In the genomic region with DNA sequence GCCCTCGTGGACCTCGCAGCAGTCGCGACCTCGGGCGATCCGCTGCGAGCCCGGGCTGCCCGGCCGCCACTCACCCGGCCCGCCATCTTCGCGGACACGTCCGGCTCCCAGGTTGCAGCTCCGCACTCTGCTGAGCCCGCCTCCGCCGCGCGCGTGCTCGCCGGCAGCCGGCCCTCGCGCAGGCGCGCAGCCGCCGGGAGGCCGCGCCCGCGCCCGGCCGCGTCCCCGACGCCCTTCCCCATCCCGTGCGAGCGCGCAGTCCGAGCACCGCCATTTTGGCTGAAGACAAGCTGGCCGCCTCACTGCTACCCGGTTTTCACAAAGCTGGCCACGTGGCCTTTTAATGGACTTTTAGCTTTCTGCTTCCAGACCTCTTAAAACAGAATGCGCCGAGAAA, we compare ENCODE assay signal across 7 mouse cellular contexts. TPM values are rescaled to one million over a fixed set of nuclear protein-coding genes. Genes with fewer than 3 reads are reported as not detected.
A peak's percentile ranks its signal among the peaks of the same experiment; 100 is the strongest.
DNase-seq lines count a peak whose midpoint lies in the region; ATAC-seq lines count a peak whose summit lies in the region.

Gene Nsf (minus strand): TSS at position 161 of the 397 bp plus-strand sequence.

- WGBS in intestine, embryonic 14.5 days, result under 1% methylated on average over 53 of the region's 53 CpGs

- intact Hi-C loops in left cerebral cortex, postnatal 25 days (cut with DNase I), result no loop called here

- no peaks in the 10 kb centered on the region for H3K27me3 ChIP-seq in intestine, embryonic 14.5 days (replicated peaks; ENCODE audit: control insufficient read depth, insufficient read depth, low read length)

- H3K9me3 ChIP-seq in intestine, embryonic 14.5 days (ENCODE audit: control insufficient read depth, low read length), result no peaks in the 10 kb centered on the region

- peak; percentile 91 for DNase-seq in adrenal gland, postnatal 10 days
- peak; percentile 95 for DNase-seq in embryo, embryonic 11 days
- DNase-seq in gastrocnemius, postnatal 25 days, result peak; percentile 79
- peak; percentile 89 for DNase-seq in intestine, embryonic 14.5 days (ENCODE audit: low spot score)
- DNase-seq in left cerebral cortex, postnatal 25 days (ENCODE audit: low spot score in 2 of 2), result peak; percentile 83
- peak; percentile 88 for DNase-seq in mesoderm, embryonic 11.5 days (ENCODE audit: low read depth, low spot score)
- peak; percentile 80 for DNase-seq in right cerebral cortex, postnatal 4 days

- peak within 1 kb of the TSS; percentile 83 for H3K4me3 ChIP-seq in intestine, embryonic 14.5 days (ENCODE audit: low read depth, low read length)

- peak within 1 kb of the TSS; percentile 86 for H3K9ac ChIP-seq in intestine, embryonic 14.5 days (ENCODE audit: low read length)

- peak within 1 kb of the TSS; percentile 77 for H3K4me2 ChIP-seq in intestine, embryonic 14.5 days (ENCODE audit: low read length)

- ATAC-seq in intestine, embryonic 14.5 days (replicated peaks; ENCODE audit: low FRiP score, low TSS enrichment, low read depth), result peak; percentile 94

- 0 out of 2 replicates have a peak within 1 kb of the TSS, but pooled peaks have one; percentile 43 for H3K27ac ChIP-seq in intestine, embryonic 14.5 days (ENCODE audit: low read depth)

- H3K36me3 ChIP-seq in intestine, embryonic 14.5 days (ENCODE audit: control insufficient read depth, insufficient read depth, low read length), result no peaks in the 10 kb centered on the region

- 0 out of 2 replicates have a peak, but pooled peaks cover 4% of the 10 kb centered on the region for H3K4me1 ChIP-seq in intestine, embryonic 14.5 days (replicated peaks; ENCODE audit: control insufficient read depth, insufficient read depth, low read length)

RNA-seq across cellular contexts. Expression of gene Nsf, which starts in this region (rescaled TPM):
- total RNA-seq in adrenal gland, postnatal 10 days (2021), result 10 to 100 TPM; 89.5 to 94.1 TPM
- 10 to 100 TPM; 15.9 to 23.5 TPM for total RNA-seq in gastrocnemius, postnatal 25 days (2021)
- 40.8 and 46.6 TPM in 2 replicates for polyA plus RNA-seq in intestine, embryonic 14.5 days (2014; fragmentation: Nextera tagmentation; extraction: Ambion mirVana)
- 100 to 1,000 TPM; 889 to 958 TPM for total RNA-seq in left cerebral cortex, postnatal 25 days (2021)

Comparison
In these comparisons a context has a peak if more than half of its experiments do, and no peak if none do; other contexts are left out.
1. Peak in every context shown above with its lines: DNase-seq, ATAC-seq, H3K4me3 ChIP-seq and H3K27ac ChIP-seq.
2. RNA of gene Nsf (total RNA-seq): 889 to 958 TPM in left cerebral cortex, postnatal 25 days; 89.5 to 94.1 TPM in adrenal gland, postnatal 10 days and 15.9 to 23.5 TPM in gastrocnemius, postnatal 25 days; every median in the first group is over 4 times any median in the second.